Mouse (Mus musculus) WW6 (cell line): ENCODE measurements around the gene Gemin6.
A peak's percentile ranks its signal among the peaks of the same experiment; 100 is the strongest.
"Not testable (repeated sequence)": the region's sequence is repeated elsewhere in the genome, so short reads cannot be mapped to it uniquely, and the experiment has no call there.

Source experiments
- DNase-seq: peaks from one replicate; pipeline ENCODE4 v3.0.0-alpha.2; 2013; ENCODE audit warnings: low read depth, low spot score

The Gemin6 gene

DNA sequence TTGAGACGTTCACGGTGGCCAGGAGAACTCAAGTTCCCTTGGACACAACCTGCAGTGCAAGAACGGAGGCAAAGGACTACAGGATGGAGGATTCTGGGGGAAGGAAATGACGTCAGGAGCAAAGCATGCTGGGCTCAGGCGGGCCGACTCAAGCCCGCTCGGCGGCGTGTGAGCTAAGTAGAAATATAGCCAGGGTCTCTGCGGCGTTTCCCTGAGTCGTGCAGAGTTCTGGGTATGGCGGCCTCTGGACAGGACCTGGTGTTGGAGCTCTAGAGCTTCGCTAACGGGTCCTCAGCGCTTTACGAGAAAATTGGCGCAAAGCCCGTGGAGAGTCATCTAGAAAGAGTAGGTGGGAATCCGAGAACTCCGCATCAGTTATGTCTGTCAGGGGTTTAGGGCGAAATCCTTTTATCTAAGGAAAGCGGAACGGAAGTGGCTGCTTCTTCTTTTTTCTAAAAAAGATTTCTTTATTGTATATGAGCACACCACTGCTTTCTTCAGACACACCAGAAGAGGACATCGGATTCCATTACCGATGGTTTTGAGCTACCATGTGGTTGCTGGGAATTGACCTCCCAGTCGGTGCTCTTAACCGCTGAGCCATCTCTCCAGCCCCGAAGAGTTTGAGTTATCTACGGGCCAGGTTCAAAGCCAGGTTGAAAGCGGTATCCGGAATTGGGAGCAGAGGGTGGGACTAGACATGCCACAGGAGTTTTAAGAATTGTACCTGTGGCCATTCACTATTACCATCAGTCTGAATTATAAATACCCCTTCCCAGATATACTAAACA is at the start of gene Gemin6:
TSS of gene Gemin6 (plus strand) at position 116 of the 791 bp plus-strand sequence.
- DNase-seq: peak; percentile 79

DNA sequence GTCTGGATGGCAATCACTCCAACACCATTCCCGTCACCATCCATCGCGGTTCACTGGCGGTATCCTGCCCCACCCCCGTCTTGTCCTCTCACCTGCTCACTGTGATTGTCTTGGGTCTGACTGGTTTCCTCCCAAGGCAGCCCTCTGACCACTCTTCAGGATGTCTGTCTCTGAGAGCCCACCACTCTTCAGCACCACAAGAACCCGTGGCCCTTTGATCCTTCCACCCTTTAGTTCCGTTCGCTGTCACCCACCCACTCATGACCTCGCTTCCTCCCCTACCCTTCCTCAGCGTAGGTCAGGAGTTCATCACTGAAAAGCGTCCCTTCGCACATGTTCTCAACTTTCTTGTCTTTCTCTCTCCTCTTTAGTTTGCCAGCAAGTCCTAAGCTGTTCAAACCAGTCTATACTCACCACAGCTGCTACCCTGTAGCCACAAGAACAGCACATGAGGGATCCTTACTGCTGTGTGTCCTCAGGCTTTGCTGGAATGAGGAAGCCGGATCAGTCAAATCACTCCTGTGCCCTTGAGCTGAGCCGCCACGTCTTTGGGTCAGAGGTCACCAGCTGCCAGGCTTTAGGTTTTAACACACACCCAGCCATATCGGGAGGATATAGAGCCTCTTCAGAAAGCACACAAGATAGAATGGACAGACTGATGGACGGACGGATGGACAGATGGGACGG is 49.4 kb upstream of the Gemin6 start:
- no peak for DNase-seq

GRCm38 (mm10) chr17:80175386-80175739 is 48.9 kb upstream of the Gemin6 start:
- DNase-seq: no peak

GRCm38 (mm10) chr17:80175966-80176365 is 48.3 kb upstream of the Gemin6 start:
- no peak for DNase-seq

DNA sequence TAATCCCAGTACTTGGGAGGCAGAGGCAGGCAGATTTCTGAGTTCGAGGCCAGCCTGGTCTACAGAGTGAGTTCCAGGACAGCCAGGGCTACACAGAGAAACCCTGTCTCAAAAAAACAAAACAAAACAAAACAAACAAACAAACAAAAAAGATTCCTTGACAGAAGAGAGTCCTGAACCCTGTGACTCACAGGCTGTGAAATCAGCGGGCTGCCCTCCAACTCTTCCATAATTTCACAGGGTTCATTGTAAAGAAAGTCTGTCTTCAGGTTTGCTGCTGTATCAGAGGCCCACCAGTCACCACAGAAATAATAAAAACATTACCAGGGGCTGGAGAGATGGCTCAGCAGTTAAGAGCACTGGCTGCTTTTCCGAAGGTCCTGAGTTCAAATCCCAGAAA is 45.4 kb upstream of the Gemin6 start:
- DNase-seq: not testable (repeated sequence)

- no peak for DNase-seq
Observed at GRCm38 (mm10) chr17:80179959-80180358, 44.3 kb upstream of the Gemin6 start.

DNA sequence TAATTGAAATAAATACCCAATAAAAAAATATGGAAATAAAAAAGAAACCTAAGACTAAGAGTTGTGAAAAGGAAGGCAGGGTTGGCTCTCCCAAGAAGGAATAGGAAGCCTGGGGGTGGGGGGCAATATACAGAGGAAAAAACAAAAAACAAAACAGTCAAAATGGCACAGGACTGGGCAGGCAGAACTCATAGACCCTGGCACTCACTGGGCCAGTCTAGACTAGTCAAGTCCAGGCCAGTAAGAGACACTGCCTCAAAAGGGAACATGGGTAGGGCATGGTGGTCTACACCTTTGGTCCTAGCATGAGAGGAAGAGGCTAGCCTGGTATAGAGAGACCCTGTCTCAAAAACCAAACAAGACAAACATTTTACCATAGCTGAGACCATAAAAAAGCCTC is 43.8 kb upstream of the Gemin6 start:
- no peak for DNase-seq

DNA sequence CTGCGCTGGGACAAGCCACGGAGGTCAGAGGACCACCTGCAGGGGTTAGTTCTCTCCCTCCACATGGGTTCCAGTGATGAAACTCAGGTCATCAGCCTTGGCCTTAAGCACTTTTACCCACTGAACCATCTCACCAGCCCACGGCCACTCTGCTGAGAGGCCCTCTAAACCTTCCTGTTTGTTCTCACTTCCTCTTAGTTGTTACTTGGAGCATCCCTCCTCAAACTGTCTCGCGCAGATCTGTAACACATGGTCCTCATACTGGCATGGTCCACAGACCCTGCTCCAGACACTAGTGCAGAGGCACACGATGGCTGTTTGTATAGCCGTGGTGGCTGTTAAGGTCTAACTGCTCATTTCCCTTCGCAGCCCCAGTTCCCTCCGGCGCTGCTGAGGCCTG is 40.6 kb upstream of the Gemin6 start:
- DNase-seq: no peak

DNA sequence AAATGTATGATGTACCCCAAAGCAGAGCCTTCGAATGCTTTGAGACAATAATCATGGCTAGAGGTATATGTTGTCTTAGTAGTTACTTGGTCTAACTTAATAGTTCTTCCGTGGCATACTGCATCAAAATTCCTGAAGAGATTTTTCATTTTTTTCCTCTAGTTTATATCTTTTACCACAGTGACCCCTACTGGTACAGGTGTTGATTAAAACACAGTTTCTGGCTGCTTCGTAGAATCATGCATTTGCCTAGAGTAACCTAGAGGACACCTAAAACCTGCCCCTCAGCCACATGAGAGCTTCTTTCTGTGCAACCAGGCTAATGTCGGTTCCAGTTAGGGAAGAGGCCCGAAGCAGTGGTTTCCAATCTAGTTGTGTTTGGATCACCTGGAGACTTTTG is 31.2 kb upstream of the Gemin6 start:
- no peak for DNase-seq

DNA sequence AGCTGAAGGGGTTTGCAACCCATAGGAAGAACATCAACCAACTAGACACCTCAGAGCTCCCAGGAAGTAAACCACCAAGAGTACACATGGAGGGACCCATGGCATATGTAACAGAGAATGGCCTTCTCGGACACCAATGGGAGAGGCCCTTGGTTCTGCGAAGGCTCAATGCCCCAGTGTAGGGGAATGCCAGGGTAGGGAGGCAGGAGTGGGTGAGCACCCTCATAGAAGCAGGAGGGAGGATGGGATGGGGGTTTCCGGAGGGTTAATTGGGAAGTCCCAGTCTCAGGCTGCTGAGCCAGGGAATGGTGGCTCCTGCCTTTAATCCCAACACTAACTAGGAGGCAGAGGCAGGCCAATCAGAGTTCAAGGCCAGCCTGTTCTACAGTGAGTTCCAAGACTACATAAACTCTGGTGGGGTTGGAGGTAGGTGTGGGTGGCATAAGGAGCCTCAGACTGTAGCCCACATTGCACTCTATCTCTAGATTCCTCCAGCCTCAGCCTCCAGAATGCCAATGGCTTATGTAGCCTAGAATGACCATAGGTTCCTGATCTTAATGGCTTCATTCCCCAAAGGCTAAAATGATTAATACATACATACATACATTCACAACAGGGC is 25.0 kb upstream of the Gemin6 start:
- no peak for DNase-seq

DNA sequence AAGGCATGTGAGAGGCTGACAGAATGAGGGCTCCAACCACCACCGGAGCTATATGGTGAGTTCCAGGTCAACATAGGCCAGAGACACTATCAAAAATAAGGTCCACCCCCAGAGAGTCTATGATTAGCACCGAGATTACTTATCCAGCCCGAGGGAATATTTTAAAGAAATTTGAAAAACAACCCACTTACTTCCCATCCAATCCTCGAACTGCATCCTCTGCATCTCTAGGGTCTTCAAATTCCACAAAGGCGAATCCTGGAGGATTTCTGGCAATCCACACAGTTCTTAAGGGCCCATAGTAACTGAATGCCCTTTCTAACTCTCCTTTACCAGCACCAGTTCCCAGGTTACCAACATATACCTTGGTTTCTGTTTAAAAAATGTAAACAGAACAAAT is 18.6 kb upstream of the Gemin6 start:
- no peak for DNase-seq

DNA sequence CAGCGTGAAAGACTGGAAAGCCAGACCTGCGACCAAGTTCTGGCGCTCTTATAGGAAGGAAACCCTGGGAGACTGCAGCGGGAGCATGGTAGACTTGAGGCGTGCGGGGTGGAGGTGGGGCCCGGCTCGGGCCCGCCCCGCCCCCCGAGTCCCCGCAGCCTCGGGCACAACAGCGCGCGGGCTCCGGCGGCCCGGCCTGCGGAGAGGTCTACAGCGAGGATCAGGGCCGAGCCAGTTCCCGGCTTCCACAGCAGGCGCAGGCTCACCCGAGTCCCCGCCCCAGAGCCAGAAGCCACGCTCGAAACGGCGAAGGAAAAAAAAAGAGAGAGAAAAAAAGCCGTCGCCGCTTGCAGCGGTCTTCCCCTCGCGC is 18.0 kb upstream of the Gemin6 start:
- no peak for DNase-seq

- DNase-seq: peak; percentile 97
Observed at GRCm38 (mm10) chr17:80206671-80207581, 17.3 kb upstream of the Gemin6 start, which contains the start of the genes Srsf7 and Ttc39d. Srsf7 (minus strand) TSS chr17:80207307. Ttc39d (plus strand) TSS chr17:80207460.

DNA sequence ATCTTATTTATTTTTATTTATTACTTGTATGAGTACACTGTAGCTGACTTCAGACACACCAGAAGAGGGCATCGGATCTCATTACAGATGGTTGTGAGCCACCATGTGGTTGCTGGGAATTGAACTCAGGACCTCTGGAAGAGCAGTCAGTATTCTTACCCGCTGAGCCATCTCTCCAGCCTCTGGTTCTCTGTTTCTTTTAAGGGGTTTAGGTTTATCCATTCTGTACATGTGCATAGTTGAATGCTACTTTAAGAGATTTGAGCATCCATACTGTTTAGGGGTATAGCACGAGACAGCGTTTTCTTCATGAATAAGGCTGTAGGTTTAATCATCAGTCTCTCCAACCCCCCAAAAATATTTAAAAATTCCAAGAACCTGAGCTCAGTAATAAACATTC is 10.2 kb upstream of the Gemin6 start:
- not testable (repeated sequence) for DNase-seq

DNA sequence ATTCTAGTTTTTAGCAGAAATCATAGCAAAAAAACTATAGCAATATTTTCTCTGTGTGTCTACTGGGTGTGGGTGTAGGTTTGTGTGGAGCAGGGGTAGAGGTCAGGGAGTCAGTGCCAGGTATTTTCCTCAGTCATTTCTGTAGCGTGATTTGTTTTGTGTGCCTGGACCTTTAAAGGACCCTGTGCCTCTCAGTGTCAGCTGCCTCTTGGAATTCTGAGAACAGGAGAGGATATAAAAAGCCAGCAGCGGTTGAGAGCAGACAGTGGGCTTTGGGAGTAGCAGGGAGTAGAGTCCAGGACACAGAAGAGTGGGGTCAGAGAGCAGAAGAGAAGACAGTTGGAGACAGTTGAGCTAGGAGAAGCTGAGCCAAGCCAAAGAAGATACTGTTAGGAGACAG is 4.1 kb upstream of the Gemin6 start:
- no peak for DNase-seq

DNA sequence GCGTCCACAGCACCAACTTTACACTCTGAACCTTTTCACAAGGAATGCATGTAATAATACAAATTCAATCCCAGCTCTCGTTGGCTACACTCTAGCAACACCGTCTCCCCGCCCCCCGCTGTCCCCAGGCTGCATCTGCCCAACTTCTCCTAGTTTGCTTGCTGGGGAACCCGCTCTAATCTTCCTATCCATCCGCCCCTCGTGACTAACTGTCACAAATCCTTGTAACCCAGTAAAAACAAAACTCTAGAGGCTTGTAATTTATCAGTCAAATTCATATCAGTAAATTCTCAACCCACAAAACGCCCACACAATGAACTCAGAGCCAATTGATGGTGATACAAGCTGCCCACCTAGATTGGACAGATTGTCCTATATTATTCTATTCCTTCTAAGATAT is 3.0 kb upstream of the Gemin6 start:
- DNase-seq: no peak

- DNase-seq: no peak
Observed at GRCm38 (mm10) chr17:80221890-80222628, 2.2 kb upstream of the Gemin6 start.

DNA sequence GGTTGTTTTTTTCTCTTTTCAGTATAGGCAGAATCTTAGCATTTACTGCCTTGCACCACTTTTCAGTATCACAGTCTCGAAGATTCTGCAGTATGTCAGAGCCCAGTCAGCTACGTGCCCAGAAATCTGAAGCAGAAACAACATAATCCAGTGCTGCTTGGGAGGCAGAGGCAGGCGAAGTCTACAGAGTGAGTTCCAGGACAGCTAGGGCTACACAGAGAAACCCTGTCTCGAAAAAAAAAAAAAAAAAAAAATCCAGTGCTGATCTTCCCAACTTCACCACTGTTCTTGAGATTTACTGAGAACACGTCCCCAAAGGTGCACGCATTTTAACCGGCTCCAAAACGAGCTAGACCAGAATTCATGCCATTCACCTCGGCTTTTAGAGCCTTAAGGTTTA is 412 bp upstream of the Gemin6 start:
- no peak for DNase-seq

DNA sequence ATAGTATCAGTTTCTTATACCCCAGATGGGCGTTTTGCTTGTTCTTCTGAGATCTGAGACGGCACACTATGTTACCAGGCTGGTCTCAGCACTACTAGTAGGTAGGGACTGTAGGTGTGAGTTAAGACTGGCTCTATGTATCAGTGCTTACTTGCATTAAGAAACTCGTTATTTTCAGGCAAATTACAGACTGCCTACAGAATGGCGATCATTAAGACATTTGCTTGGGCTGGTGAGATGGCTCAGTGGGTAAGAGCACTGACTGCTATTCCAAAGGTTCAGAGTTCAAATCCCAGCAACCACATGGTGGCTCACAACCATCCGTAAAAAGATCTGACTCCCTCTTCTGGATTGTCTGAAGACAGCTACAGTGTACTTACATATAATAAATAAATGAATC is 901 bp downstream of the Gemin6 start:
- DNase-seq: not testable (repeated sequence)

- DNase-seq: no peak
Observed at GRCm38 (mm10) chr17:80229396-80229795, 5.2 kb downstream of the Gemin6 start.

- DNase-seq: no peak
Observed at GRCm38 (mm10) chr17:80233844-80234243, 9.6 kb downstream of the Gemin6 start.
